Mouse (Mus musculus) ES-Bruce4 (cell line): ENCODE results near the gene Ccdc57. TPM values are rescaled to one million over a fixed set of nuclear protein-coding genes. Genes with fewer than 3 reads are reported as not detected.
A peak's percentile ranks its signal among the peaks of the same experiment; 100 is the strongest.

ENCODE experiments used
- H3K27ac ChIP-seq: 2 replicates; pipeline ENCODE4 v1.5.1; 2012; ENCODE audit warnings: low read length, inconsistent platforms; ENCODE audit not compliant: insufficient read depth
- H3K27me3 ChIP-seq: 2 replicates; pipeline ENCODE4 v1.6.1; 2012; ENCODE audit warnings: mild to moderate bottlenecking, low read length, inconsistent platforms; ENCODE audit not compliant: control insufficient read depth, poor library complexity, insufficient read depth, severe bottlenecking
- H3K36me3 ChIP-seq: 2 replicates; pipeline ENCODE4 v1.6.1; 2012; ENCODE audit warnings: inconsistent platforms, mild to moderate bottlenecking, low read length, moderate library complexity; ENCODE audit not compliant: control insufficient read depth, poor library complexity, insufficient read depth, severe bottlenecking
- H3K4me1 ChIP-seq: one replicate; pipeline ENCODE4 v1.8.1; 2011; ENCODE audit warnings: low read length; ENCODE audit not compliant: control insufficient read depth, insufficient read depth
- H3K4me3 ChIP-seq: 2 replicates; pipeline ENCODE4 v1.5.1; 2011; ENCODE audit warnings: low read depth, mild to moderate bottlenecking, low read length
- H3K9ac ChIP-seq: 2 replicates; pipeline ENCODE4 v1.6.1; 2012; ENCODE audit warnings: low read depth, mild to moderate bottlenecking, inconsistent platforms; ENCODE audit not compliant: poor library complexity, severe bottlenecking
- H3K9me3 ChIP-seq: replicated peaks from 2 replicates; pipeline ENCODE4 v1.6.1; 2012; ENCODE audit warnings: mild to moderate bottlenecking, low read length, inconsistent platforms; ENCODE audit not compliant: control insufficient read depth, poor library complexity, insufficient read depth, severe bottlenecking
- CTCF ChIP-seq: IDR thresholded peaks from one replicate; pipeline ENCODE4 v1.8.1; 2011; ENCODE audit warnings: low read depth, low read length
- EP300 ChIP-seq: IDR thresholded peaks from 2 replicates; pipeline ENCODE4 v1.6.1; 2011; ENCODE audit warnings: low read depth, low read length; ENCODE audit not compliant: insufficient read depth
- POLR2A ChIP-seq: IDR thresholded peaks from one replicate; pipeline ENCODE4 v1.8.1; 2011; ENCODE audit warnings: low read length; ENCODE audit not compliant: insufficient read depth
- polyA plus RNA-seq: library from polyadenylated mRNA; stranded (reverse); fragments of >200 nt; gene quantifications from 2 replicates; pipeline ENCODE4 v1.2.4, GENCODE M21; 2011; ENCODE audit warnings: low read depth; ENCODE audit not compliant: missing spikeins, insufficient read depth, insufficient read length

Gene Ccdc57
- polyA plus RNA-seq, 1 experiment, result 3.4 TPM

DNA sequence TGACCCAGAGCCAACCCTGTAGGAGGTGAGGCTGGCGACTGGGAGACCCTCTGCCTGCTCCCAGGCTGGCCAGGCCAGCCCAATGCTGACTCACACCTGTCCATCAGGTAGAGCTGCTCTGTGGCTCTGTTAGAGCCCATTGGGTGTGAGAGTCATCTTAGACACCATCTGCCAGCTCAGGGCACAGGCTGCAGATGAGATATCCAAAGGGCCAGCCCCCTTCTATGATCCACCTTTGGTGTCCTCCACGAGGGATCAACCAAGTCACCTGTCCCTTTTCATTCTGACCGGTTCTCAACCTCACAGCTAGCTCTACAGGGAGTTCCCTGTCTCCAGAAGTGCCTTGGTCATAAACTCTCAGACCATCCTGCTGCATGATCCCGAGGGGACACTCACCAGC is 110.4 kb downstream of the Ccdc57 start:
- Histone ChIP-seq H3K27ac (no peak overlapping the region), H3K4me1 (peaks cover 9% of the 10 kb centered on the region)

DNA sequence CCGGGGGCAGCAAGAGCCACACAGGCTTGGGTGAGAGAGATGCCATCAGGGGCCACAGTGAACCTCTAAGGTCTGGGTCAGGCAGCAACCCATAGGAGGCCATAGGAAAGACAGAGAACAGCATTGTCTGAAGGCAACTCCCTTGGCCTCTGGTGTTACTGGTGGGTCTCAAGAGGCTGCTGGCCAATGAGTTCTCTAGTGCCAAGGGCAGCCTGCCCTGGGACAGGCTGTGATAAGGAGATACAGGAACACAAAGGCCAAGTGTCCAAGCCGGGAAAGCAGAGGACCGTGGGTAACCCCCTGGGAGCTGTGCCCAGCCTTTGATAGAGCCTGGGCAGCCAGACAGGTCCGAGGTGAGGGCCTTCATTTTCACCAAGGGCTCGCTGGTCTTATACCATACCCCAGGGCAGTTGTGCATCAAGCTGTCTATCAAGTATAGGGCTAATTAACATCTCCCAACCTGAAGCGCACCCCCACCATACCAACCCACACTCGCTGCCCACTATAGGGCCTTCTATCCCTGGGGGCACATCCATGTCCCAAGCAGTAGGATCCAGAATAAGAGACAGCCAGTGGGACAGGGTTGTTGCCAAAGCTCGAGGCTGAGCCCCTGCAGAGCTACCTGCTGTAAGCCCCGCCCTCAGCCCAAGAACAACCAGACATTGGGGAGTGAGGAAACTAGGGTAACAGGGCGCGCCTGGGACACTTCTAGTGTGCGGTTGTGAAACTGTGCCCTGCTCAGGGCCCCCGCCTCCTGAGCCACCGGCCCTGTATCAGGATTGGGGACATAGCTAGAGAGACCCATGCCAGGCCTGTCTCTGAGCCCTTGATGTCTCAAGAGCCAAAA is 111.4 kb downstream of the Ccdc57 start:
- H3K27me3 ChIP-seq, result no peaks in the 10 kb centered on the region
- H3K36me3 ChIP-seq, result peaks cover 58% of the 10 kb centered on the region
- 0 out of 2 replicates have a peak overlapping the region, but pooled peaks have one; percentile 76 for H3K9ac ChIP-seq
- no peaks in the 10 kb centered on the region for H3K9me3 ChIP-seq
- peaks cover 8% of the 10 kb centered on the region for H3K4me1 ChIP-seq
- TF ChIP-seq EP300 (no peak), CTCF (no peak), POLR2A (no peak)
- H3K27ac ChIP-seq, result no peak overlapping the region
- H3K4me3 ChIP-seq, result no peak overlapping the region

More for the DNA sequence above, 110.4 kb downstream of the Ccdc57 start:
- TF ChIP-seq POLR2A (no peak), EP300 (no peak), CTCF (no peak)
- peak overlapping the region; percentile 86 for H3K4me3 ChIP-seq
- H3K36me3 ChIP-seq, result peaks cover 48% of the 10 kb centered on the region
- no peaks in the 10 kb centered on the region for H3K9me3 ChIP-seq
- H3K27me3 ChIP-seq, result no peaks in the 10 kb centered on the region
- H3K9ac ChIP-seq, result peak overlapping the region; percentile 76

DNA sequence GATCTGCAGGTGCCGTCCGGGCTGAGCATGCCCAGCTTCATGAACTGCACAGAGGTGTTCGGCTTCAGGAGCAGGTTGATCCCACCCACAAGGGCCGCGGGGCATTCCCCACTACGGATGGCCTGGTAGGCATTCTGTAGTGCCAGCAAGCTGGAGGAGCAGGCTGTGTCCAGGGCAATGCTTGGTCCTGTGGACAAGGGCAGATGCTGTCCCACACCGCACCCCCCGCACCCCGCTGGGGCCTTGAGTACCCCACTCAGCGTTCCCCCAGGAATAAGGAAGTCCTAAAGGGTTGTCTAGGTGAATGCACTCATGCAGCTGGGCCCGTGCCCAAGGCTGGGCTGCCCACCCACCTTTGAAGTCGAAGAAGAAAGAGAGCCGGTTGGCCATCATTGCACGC is 112.1 kb downstream of the Ccdc57 start:
- H3K9me3 ChIP-seq, result no peaks in the 10 kb centered on the region
- no peak overlapping the region for H3K9ac ChIP-seq
- TF ChIP-seq EP300 (no peak), CTCF (no peak), POLR2A (no peak)
- H3K4me1 ChIP-seq, result peaks cover 3% of the 10 kb centered on the region
- no peak overlapping the region for H3K4me3 ChIP-seq
- H3K27ac ChIP-seq, result no peak overlapping the region
- peaks cover 66% of the 10 kb centered on the region for H3K36me3 ChIP-seq
- H3K27me3 ChIP-seq, result no peaks in the 10 kb centered on the region

DNA sequence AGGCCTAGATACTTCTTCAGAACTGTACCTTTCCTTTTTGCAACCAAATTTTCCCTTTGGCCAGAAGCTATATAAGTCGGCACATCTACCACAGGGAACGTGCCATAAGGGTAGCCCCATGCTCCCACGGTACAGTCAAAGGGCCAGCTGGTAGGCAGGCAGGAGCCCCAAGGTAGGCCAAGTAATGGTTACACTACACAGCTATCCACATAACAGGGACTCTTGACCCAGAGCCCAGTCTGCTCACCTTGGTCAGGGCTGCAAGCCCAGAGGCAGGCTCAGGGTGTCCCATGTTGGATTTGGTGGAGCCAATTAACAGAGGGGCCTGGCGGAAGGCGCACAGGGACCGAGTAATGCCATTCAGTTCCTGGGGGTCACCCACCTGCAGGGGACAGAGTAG is 113.1 kb downstream of the Ccdc57 start:
- Histone ChIP-seq H3K4me1 (peaks cover 3% of the 10 kb centered on the region), H3K9ac (no peak overlapping the region), H3K4me3 (no peak overlapping the region), H3K27ac (no peak overlapping the region), H3K9me3 (no peaks in the 10 kb centered on the region), H3K27me3 (no peaks in the 10 kb centered on the region), H3K36me3 (peaks cover 75% of the 10 kb centered on the region)
- TF ChIP-seq EP300 (no peak), POLR2A (no peak), CTCF (no peak)

DNA sequence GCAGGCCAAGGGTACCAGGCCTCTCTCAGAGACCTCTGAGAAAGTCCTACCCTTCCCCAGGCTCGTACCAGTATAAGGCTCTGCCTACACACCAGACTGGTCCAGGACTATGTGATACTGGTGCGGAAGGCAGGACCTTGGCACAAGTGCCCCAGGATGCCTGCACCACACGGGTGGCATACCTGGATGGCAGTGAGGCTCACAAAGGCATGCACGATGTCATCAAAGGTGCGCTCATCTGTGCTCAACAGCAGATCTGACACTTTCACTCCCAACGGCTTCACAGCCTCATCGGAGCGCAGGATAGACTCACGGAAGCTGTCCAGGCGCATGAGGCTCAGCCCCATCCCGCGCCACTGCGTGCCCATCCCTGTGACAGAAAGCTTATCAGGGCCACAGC is 114.4 kb downstream of the Ccdc57 start:
- H3K36me3 ChIP-seq, result peaks cover 88% of the 10 kb centered on the region
- TF ChIP-seq EP300 (no peak), CTCF (no peak), POLR2A (no peak)
- peaks cover 3% of the 10 kb centered on the region for H3K4me1 ChIP-seq
- H3K27me3 ChIP-seq, result no peaks in the 10 kb centered on the region
- no peak overlapping the region for H3K9ac ChIP-seq
- no peak overlapping the region for H3K27ac ChIP-seq
- no peak overlapping the region for H3K4me3 ChIP-seq
- no peaks in the 10 kb centered on the region for H3K9me3 ChIP-seq

DNA sequence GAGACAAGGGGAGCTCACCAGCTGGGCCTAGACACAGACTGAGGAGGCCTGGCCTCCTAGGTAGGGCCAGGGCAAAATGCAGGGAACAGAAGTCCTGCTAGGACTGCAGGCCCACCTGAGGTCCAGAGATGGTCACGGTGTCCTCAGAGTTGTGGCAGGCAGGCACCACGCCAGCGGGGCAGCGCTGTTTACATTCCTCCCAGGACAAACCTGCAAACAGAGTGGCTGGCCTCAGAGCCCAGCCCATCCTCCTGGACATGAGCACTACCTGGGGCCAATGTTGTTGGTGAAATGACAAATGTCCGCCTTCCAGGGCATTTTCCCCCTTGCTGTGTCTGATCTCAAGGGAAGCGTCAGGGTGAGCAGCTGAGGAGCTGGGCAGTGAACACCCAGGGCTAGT is 115.3 kb downstream of the Ccdc57 start:
- TF ChIP-seq CTCF (no peak), POLR2A (no peak), EP300 (no peak)
- Histone ChIP-seq H3K27me3 (no peaks in the 10 kb centered on the region), H3K4me1 (peaks cover 2% of the 10 kb centered on the region), H3K9me3 (no peaks in the 10 kb centered on the region), H3K36me3 (peaks cover 95% of the 10 kb centered on the region), H3K4me3 (no peak overlapping the region), H3K9ac (no peak overlapping the region), H3K27ac (no peak overlapping the region)
